Mouse (Mus musculus): Measurements from ENCODE around the gene Evpl. TPM values are rescaled to one million over a fixed set of nuclear protein-coding genes. Genes with fewer than 3 reads are reported as not detected.

Evpl gene
- polyA plus RNA-seq, 1 experiment from 2014 or later: 0.08 TPM

- Histone ChIP-seq H3K36me3 (replicated peaks) (peaks cover 9% of the 10 kb centered on the region; the same call in 1 of the 2 replicates), H3K27ac (replicated peaks) (0 out of 2 replicates have a peak overlapping the region, but pooled peaks have one; percentile 39), H3K9ac (no peak overlapping the region), H3K4me3 (replicated peaks) (no peak overlapping the region), H3K27me3 (no peaks in the 10 kb centered on the region), H3K9me3 (replicated peaks) (no peaks in the 10 kb centered on the region), H3K4me2 (no peak overlapping the region), H3K4me1 (replicated peaks) (peaks cover 55% of the 10 kb centered on the region)
- WGBS (ENCODE audit: insufficient replicate concordance): 71% methylated on average over 3 of the region's 3 CpGs
- no peak for ATAC-seq (ENCODE audit: insufficient read depth)
Measured at GRCm38 (mm10) chr11:116196336-116196735, 41.5 kb downstream of the Evpl start.

- Histone ChIP-seq H3K27me3 (no peaks in the 10 kb centered on the region), H3K4me1 (replicated peaks) (peaks cover 49% of the 10 kb centered on the region), H3K9ac (no peak overlapping the region), H3K9me3 (replicated peaks) (no peaks in the 10 kb centered on the region), H3K27ac (replicated peaks) (peak overlapping the region; percentile 60), H3K4me3 (replicated peaks) (no peak overlapping the region), H3K36me3 (replicated peaks) (peaks cover 12% of the 10 kb centered on the region), H3K4me2 (peak overlapping the region; percentile 41)
- WGBS (ENCODE audit: insufficient replicate concordance): 21% methylated on average over 5 of the region's 5 CpGs
- no peak for ATAC-seq (ENCODE audit: insufficient read depth)
Measured at GRCm38 (mm10) chr11:116195252-116195651, 42.6 kb downstream of the Evpl start.

GRCm38 (mm10) chr11:116194619-116195018 lies 43.3 kb downstream of the Evpl start:
- Histone ChIP-seq H3K27me3 (no peaks in the 10 kb centered on the region), H3K27ac (replicated peaks) (peak overlapping the region; percentile 60), H3K9me3 (replicated peaks) (no peaks in the 10 kb centered on the region), H3K36me3 (replicated peaks) (peaks cover 17% of the 10 kb centered on the region), H3K4me2 (peak overlapping the region; percentile 41), H3K4me1 (replicated peaks) (peaks cover 46% of the 10 kb centered on the region), H3K9ac (no peak overlapping the region; the same call in 1 of the 2 replicates), H3K4me3 (replicated peaks) (0 out of 2 replicates have a peak overlapping the region, but pooled peaks have one; percentile 5)
- 50% methylated on average over 8 of the region's 8 CpGs for WGBS (ENCODE audit: insufficient replicate concordance)
- no peak for ATAC-seq (ENCODE audit: insufficient read depth)

GRCm38 (mm10) chr11:116187226-116187930 lies 50.5 kb downstream of the Evpl start:
- Histone ChIP-seq H3K4me3 (replicated peaks) (no peak overlapping the region), H3K9ac (no peak overlapping the region), H3K36me3 (replicated peaks) (peaks cover 64% of the 10 kb centered on the region), H3K4me1 (replicated peaks) (0 out of 2 replicates have a peak, but pooled peaks cover 8% of the 10 kb centered on the region), H3K9me3 (replicated peaks) (no peaks in the 10 kb centered on the region), H3K27me3 (no peaks in the 10 kb centered on the region), H3K27ac (replicated peaks) (no peak overlapping the region), H3K4me2 (no peak overlapping the region)
- ATAC-seq (ENCODE audit: insufficient read depth): no peak
- WGBS (ENCODE audit: insufficient replicate concordance): 57% methylated on average over 11 of the region's 11 CpGs

- no peak for ATAC-seq (ENCODE audit: insufficient read depth)
- H3K4me2 ChIP-seq: no peak overlapping the region
- H3K27me3 ChIP-seq: no peaks in the 10 kb centered on the region
- H3K36me3 ChIP-seq (replicated peaks): peaks cover 73% of the 10 kb centered on the region
- no peak overlapping the region for H3K27ac ChIP-seq (replicated peaks)
- WGBS (ENCODE audit: insufficient replicate concordance): 92% methylated on average over 11 of the region's 11 CpGs
- no peak overlapping the region for H3K9ac ChIP-seq
- H3K9me3 ChIP-seq (replicated peaks): no peaks in the 10 kb centered on the region
- H3K4me1 ChIP-seq (replicated peaks): 0 out of 2 replicates have a peak, but pooled peaks cover 5% of the 10 kb centered on the region
- no peak overlapping the region for H3K4me3 ChIP-seq (replicated peaks)
Measured at GRCm38 (mm10) chr11:116186360-116186759, 51.5 kb downstream of the Evpl start.

GRCm38 (mm10) chr11:116185836-116186235 lies 52.0 kb downstream of the Evpl start:
- Histone ChIP-seq H3K9ac (no peak overlapping the region), H3K4me3 (replicated peaks) (no peak overlapping the region), H3K27me3 (no peaks in the 10 kb centered on the region), H3K4me1 (replicated peaks) (0 out of 2 replicates have a peak, but pooled peaks cover 5% of the 10 kb centered on the region), H3K36me3 (replicated peaks) (peaks cover 74% of the 10 kb centered on the region), H3K4me2 (no peak overlapping the region), H3K27ac (replicated peaks) (no peak overlapping the region), H3K9me3 (replicated peaks) (no peaks in the 10 kb centered on the region)
- ATAC-seq (ENCODE audit: insufficient read depth): no peak
- WGBS (ENCODE audit: insufficient replicate concordance): 77% methylated on average over 3 of the region's 3 CpGs

- WGBS (ENCODE audit: insufficient replicate concordance): 85% methylated on average over 20 of the region's 20 CpGs
- H3K9me3 ChIP-seq (replicated peaks): no peaks in the 10 kb centered on the region
- H3K4me3 ChIP-seq (replicated peaks): no peak overlapping the region
- H3K4me2 ChIP-seq: no peak overlapping the region
- no peaks in the 10 kb centered on the region for H3K4me1 ChIP-seq (replicated peaks)
- no peak overlapping the region for H3K9ac ChIP-seq
- peaks cover 77% of the 10 kb centered on the region for H3K36me3 ChIP-seq (replicated peaks)
- H3K27me3 ChIP-seq: no peaks in the 10 kb centered on the region
- H3K27ac ChIP-seq (replicated peaks): no peak overlapping the region
- ATAC-seq (ENCODE audit: insufficient read depth): no peak
Measured at GRCm38 (mm10) chr11:116178411-116179121, 59.3 kb downstream of the Evpl start.

GRCm38 (mm10) chr11:116176010-116176409 lies 61.9 kb downstream of the Evpl start:
- no peak overlapping the region for H3K4me3 ChIP-seq (replicated peaks)
- no peak overlapping the region for H3K4me2 ChIP-seq
- H3K36me3 ChIP-seq (replicated peaks): peaks cover 74% of the 10 kb centered on the region
- H3K27ac ChIP-seq (replicated peaks): no peak overlapping the region
- no peaks in the 10 kb centered on the region for H3K27me3 ChIP-seq
- no peak for ATAC-seq (ENCODE audit: insufficient read depth)
- H3K9ac ChIP-seq: no peak overlapping the region
- 81% methylated on average over 7 of the region's 7 CpGs for WGBS (ENCODE audit: insufficient replicate concordance)
- no peaks in the 10 kb centered on the region for H3K4me1 ChIP-seq (replicated peaks)
- no peaks in the 10 kb centered on the region for H3K9me3 ChIP-seq (replicated peaks)

- H3K36me3 ChIP-seq (replicated peaks): peaks cover 63% of the 10 kb centered on the region
Measured at GRCm38 (mm10) chr11:116174775-116175448, 63.0 kb downstream of the Evpl start.

GRCm38 (mm10) chr11:116171959-116172358 lies 65.9 kb downstream of the Evpl start:
- no peak for ATAC-seq (ENCODE audit: insufficient read depth)
- Histone ChIP-seq H3K4me3 (replicated peaks) (no peak overlapping the region), H3K9me3 (replicated peaks) (no peaks in the 10 kb centered on the region), H3K4me2 (no peak overlapping the region), H3K9ac (no peak overlapping the region), H3K4me1 (replicated peaks) (peaks cover 17% of the 10 kb centered on the region), H3K27ac (replicated peaks) (no peak overlapping the region), H3K27me3 (no peaks in the 10 kb centered on the region), H3K36me3 (replicated peaks) (peaks cover 39% of the 10 kb centered on the region)
- 84% methylated on average over 2 of the region's 2 CpGs for WGBS (ENCODE audit: insufficient replicate concordance)

More at GRCm38 (mm10) chr11:116174775-116175448, 63.0 kb downstream of the Evpl start:
- Histone ChIP-seq H3K4me1 (replicated peaks) (no peaks in the 10 kb centered on the region), H3K9ac (no peak overlapping the region), H3K4me2 (no peak overlapping the region), H3K4me3 (replicated peaks) (no peak overlapping the region), H3K27ac (replicated peaks) (no peak overlapping the region), H3K9me3 (replicated peaks) (no peaks in the 10 kb centered on the region), H3K27me3 (no peaks in the 10 kb centered on the region)
- no peak for ATAC-seq (ENCODE audit: insufficient read depth)
- WGBS (ENCODE audit: insufficient replicate concordance): 79% methylated on average over 22 of the region's 22 CpGs
